Mouse (Mus musculus) bone marrow macrophage, adult 2 months (primary cell): Measurements from ENCODE around the gene Sestd1.

ENCODE experiments used
- CTCF ChIP-seq: IDR thresholded peaks from 2 replicates; pipeline ENCODE4 v1.5.1; 2012; ENCODE audit warnings: low read depth, mild to moderate bottlenecking, low read length, moderate library complexity
- POLR2A ChIP-seq: IDR thresholded peaks from 2 replicates; pipeline ENCODE4 v1.6.1; 2012; ENCODE audit warnings: mild to moderate bottlenecking, low read depth, low read length, borderline replicate concordance

DNA sequence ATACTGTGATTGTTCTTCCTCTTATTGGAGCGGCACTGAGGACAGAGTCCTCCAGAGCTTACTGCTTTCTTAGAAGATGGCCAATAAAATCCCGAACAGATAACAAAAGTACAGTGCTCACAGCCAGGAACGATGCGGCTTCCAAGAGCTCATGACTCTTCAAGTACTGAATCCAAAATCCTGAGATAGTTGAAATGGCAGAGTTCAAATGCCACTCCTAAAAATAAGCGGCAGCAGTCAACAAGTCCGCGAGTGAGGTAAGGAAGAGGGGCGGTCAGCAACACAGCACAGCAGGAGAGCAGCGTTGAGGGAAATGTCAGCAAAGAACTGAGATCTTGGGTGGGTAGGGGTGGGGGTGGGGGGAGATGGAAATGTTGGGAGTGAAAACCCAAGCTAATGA lies 32.2 kb upstream of the Sestd1 start:
- TF ChIP-seq CTCF (no peak), POLR2A (no peak)
